Mouse (Mus musculus): ENCODE results near the gene Pif1. TPM values are rescaled to one million over a fixed set of nuclear protein-coding genes. Genes with fewer than 3 reads are reported as not detected.
A peak's percentile ranks its signal among the peaks of the same experiment; 100 is the strongest.

Gene Pif1
- total RNA-seq, 2 experiments from 2014 or later, result 3.0 TPM

DNA sequence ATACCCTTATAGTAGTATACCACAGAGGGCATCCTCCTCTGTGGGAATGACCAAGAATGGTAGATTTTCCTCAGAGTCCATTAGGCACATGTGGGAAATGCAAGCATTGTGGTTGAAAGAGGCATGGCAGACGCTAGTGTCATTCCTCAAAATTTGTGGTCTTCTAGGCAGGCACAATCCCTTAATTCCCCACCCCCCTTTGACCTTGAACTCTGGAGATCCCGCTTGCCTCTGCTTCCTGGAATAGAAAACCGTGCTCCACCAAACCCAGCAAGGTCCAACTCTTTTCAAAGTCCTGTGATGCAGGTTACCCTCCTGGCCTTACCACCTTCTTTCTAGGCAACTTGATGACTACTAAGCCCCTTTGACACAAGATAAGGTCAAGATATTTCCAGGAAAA lies 5.8 kb downstream of the Pif1 start:
- DNase-seq (ENCODE audit: low spot score in 2 of 2), result no peak

DNA sequence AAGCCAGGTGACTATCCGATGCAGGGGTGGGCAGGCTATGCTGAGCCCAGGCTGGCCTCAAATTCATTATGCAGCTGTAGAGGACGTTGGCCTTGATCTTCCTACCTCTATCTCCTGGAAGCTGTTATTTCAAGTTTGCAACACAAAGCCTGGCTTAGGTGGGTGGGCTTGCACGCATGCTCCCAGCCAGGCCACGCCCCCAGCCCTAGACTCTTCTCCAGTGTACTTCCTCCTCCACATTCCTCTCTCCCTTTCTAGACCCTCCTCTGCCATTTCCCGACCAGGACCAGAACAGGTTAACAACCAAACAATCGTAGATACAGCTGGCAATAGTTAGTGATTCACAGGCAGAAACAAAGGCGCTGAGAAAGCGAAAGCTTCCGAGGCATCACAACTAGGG lies 6.6 kb downstream of the Pif1 start:
- no peak for DNase-seq (ENCODE audit: low spot score in 2 of 2)

DNA sequence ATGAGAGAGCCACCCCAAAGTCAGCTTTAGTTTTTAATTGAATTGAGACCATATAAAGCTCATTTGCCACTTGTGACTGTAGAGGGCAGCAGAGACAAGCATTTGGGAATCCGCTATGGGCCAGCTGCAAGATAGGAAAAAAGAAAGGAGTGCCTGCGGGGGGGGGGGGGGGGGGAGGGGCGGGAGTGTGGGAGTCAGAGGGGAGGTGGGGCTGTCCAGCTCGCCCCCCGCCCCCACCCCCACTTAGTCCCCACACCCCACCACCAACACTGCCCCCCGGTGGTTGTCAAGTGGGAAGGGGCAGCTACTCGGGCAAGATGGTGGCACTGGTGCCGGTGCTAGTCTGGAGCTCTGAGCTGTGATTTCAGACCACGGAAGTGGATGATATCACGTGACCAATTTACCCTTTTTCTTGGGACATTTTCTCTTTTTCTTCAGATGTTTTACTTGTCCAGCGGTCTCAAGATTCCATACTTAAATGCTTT lies 11.8 kb downstream of the Pif1 start:
- DNase-seq (ENCODE audit: low spot score in 2 of 2), result peak in 1 of 2 experiments; percentile 37

DNA sequence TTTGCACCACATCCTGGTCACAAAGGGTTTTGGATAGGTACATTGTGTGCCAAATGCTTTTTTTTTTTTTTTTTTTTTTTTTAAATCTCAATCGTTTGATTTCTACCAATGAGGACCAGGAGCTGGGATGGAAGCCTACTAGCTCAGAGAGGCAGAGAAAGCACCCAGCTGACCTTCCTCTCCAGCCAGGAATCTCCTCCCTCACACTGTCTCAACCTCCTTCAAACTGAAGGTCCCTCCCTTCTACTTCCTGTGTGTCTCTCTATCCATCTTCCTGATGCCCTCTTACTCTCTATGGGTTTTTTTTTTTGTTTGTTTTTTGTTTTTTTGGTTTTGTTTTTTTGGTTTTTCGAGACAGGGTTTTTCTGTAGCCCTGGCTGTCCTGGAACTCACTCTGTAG lies 14.0 kb downstream of the Pif1 start:
- DNase-seq (ENCODE audit: low spot score in 2 of 2), result no peak

DNA sequence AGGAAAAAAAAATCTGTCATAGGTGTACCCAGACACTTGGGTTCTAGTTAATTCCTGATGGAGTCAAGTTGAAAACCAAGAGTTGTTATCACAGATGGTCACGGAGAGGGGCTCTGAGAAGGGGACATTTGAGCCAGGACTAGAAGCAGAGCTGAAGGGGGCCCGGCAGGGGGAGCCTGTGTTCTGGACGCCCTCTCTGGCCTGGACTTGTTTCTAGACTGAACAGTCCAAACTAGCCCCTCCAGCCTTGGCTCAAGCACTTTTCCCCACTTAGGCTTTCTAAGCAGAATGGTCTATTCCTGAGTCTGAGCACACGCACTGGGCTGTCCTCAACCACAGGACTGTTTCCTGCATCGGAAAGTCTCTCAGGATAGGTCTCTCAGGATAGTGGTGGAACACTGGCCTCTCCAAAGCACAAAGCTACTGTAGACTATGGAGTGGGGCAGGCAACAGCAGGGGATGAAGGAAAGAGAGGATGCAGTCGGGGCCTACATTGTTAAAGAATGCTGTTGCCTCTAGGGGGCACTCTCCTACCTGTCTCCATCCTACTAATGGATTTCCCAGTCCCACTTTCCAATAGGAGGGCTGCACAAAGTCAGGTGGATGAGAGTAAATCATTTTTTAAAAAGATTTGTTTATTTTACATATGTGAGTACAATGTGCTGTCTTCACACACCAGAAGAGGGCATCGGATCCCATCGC lies 16.6 kb downstream of the Pif1 start:
- DNase-seq (ENCODE audit: low spot score in 2 of 2), result no peak

DNA sequence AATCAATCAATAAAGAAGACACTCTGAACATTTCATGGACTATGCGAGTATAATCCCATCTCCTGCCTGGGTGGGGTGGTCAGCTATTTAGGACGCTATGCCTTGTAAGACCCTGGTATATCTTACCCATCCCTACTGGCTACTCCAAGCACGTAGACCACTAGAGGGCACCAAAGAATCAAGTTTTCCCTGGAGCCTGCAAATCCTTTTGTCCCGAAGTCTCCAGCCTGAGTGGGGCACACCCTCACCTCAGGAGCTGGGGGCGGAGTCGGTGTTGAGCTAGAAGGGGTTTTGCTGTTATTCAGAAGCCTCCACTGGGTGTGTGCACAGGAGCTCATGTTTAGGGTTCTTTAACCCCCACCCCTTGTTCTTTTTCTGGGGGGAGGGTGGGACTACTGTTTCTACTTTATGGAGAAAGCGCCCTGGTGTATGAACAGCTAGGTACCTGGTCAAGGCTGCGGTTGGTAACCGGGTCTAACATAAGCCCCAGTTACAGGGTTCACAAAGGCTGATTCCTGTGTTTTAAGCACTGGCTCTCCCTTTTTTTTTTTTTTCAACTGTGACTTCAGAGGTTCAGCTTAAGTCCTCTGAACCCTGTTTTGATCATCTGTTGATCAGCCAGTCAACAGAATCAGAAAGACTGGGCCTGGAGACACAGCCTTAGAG lies 18.6 kb downstream of the Pif1 start:
- peak in 1 of 2 experiments; percentile 57 for DNase-seq (ENCODE audit: low spot score in 2 of 2)

DNA sequence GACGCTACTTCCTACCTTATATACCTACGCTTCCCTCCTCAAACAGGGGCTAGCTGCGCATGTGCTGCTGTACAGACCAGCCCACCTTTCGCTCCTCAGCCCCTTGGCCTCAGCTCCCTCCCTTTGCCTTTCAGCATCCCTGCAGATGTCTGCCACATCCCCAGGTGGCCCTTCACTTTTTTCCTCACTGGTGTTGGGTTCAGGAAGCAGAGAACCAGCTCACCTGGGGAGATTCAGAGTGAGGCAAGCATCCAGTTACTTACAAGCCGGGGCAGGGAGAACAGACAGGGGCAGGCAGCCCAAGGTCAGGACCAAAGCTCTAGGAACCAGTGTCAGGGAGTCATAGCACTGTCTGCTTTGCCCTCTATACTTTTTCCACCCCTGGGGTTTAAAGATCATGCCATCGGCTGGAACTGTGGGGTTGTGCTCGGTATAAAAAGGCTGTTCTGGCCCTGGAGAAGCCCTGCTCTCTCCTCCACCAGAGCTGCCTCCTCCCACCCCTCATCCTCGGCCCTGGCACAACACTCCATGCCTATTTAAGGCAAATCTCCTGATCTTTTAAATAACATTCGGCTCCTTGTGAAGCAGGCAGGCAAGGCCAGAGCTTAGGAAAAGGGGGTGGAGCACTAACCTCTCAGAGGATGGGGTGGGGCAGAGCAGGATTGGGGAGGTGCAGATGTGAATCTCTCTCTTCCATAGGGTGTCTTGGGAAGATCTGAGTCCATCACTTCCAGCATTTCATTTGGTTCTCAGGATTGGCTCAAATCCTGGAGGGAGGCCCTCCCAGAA lies 19.6 kb downstream of the Pif1 start:
- no peak for DNase-seq (ENCODE audit: low spot score in 2 of 2)

DNA sequence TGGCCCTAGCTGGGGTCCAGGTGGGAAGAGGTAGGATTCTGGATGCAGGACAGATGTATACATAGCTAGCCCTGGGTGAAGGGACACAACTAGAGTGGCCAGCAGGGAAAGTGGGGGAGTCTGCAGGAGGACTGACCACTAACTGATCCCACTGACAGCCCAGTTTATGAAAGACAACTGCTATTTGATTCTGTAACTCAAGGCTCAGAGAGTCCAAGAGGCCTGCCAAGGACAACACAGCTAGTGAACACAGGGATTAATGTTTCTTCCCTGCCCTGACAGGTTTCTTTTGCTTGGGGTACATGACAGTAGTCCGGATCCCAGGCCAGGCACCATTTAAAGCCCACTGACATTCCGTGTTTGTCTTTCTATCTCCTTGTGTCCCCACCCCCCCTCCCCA lies 20.2 kb downstream of the Pif1 start:
- DNase-seq (ENCODE audit: low spot score in 2 of 2), result no peak

DNA sequence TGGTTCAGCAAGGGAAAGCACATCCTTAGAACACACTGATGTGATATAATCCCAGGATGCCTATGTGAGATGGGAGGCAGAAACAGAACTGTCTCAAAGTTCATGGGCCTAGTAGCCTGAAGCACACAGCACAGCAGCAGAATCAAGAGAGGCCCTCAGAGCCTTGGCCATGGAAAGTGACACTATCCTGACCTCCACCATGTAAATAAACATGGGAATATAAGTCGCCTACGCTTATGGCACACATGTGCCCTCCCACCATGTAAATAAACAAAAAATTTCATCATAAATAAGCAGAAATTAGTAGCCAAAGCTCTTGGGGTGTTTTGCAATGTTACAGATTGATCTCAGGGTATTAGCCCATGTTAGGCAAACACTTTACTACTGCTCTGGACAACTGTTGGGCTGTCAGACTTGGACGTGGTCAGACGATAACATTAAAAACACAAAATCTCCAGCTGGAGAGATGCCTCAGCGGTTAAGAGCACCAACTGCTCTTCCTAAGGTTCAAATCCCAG lies 25.1 kb downstream of the Pif1 start:
- no peak for DNase-seq (ENCODE audit: low spot score in 2 of 2)

DNA sequence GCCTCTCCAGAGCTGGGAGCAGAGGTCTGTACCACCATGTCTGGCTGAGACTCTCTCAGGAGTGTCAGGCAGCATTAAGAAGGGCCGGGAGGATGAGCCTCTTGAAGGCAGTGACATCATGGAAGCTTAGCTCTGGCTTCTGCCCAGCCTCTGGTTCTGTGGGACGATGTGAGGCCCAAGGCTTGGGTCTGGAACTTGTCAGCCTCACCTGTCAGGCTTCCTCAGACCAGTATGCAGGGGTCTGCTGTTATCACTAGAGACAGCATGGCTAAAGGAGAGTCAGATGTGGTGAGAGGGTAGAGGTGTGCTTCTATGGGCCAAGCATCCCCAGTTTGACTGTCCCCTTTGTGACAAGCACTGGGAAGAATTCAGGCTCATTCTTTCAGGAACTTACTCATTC lies 26.1 kb downstream of the Pif1 start:
- DNase-seq (ENCODE audit: low spot score in 2 of 2), result no peak

DNA sequence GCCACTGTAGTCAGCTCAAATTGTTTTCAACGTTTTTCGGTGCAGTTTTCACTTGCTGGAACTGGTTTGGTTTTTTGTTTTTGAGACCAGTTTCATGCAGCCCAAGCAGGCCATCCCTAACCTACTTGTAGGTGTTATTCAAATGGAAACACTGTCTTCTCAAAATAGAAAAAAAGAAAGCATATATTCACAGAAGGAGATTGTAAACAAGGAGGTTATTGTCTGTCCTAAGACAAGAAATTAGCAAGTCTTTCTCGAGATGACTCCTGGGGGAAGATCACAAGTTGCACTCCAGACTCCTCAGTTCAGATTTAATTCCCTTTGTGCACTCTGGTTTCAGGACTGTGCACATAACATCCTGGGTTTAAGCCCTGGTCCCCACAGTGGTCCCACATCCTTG lies 32.4 kb downstream of the Pif1 start:
- no peak for DNase-seq (ENCODE audit: low spot score in 2 of 2)

DNA sequence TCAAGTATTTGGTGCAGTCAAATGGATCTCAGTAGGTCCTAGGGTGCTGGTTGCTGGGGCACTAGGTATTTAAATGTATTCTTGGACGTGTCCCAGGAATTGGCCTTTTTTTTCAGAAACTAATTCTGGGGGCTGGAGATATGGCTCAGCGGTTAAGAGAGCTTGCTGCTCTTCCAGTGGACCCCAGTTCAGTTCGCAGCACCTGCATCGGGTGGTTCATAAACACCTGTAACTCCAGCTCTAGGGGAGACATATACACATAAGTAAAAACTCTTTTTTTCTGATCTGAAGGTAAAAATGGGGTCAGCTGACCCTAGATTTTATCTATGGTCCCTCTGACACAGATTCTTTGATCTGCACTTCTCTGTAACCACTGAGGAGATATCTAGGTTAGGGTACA lies 34.2 kb downstream of the Pif1 start:
- DNase-seq (ENCODE audit: low spot score in 2 of 2), result no peak

DNA sequence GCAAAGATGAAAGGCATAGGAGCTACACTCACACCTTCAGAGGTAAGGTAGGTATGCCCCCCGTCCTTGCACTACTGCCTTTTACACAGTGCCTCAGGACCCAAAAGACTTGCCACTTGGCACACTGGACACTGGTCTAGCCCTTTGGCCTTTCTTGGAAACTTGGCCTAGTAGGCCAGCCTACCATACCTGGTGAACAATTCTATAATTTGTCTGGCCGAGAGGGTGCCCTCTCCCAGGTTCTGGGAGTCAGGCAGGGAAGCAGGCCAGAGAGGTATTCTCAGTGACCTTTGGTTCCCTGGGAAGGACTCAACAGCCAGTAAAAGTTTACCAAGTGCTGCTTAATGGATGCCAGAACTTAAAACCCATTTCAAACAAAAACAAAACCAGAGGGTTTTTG lies 34.7 kb downstream of the Pif1 start:
- no peak for DNase-seq (ENCODE audit: low spot score in 2 of 2)

DNA sequence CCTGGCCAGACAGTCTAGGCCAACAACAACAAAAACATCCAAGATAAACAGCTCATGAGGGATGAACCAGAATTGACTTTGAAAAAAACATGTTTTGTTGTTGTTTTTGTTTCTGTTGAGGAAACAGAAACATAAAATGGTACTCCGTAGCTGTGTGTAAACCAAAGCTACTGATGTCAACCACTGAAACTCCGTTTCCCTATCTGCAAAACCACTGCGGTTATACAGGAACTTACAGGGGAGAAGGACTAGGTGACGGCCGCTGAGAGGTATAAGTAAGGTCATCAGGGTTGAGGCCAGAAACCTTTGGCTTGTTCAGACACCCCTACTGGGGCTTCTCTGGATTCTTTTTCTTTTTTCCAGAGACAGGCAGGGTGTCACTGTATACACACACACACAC lies 35.9 kb downstream of the Pif1 start:
- DNase-seq (ENCODE audit: low spot score in 2 of 2), result no peak

DNA sequence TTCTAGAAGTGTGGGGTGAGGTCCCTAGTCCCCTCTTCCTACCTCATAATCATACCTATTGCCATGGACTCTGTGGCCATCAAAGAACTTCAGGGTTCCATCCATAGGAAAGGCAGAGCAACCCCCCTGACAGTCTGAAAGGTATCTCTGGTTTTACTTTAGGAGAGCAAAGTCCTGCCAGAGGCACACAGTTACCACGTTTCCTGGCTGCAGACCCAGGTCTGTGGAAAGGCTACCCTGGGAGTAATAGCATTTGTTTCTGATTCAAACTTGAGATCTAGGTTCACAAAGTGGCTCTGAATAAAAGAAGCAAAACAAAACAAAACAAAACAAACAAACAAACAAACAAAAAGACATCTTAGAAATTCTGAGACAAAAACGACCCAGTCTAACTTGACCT lies 37.3 kb downstream of the Pif1 start:
- no peak for DNase-seq (ENCODE audit: low spot score in 2 of 2)

DNA sequence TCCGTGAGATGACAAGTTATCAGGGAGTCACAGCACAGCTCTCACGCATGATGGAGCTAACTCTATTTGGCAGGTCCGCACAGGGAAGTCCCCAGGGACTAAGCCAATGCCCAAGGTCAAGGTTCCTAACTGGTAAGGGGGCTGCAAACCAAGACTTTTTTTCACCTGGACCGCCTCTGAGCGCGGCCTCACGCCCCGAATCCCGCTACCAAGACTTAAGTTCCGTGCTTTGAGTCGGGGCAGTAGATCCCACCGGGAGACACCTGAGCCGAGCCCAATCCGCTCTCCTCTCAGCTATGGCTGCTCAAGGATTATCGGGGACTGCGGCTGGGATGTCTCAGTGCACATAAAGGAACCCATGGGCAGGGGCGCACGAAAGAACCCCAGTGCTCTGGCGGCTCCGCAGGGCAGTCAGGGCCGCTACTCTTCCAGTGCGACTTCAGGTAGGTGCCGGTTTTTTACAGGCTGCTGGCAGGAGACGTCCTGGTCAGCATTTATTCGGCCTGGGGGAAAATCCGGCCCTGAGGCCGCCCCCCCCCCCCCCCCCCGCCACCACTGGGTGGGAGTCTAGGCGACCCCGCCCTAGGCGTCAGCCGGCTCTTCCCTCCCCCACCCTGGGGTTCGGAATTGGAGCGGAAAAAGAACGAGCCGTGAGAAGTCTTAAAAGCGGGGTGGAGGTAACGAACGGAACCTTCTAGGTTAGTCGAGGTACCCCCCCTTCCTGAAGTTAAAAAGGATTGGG lies 42.2 kb downstream of the Pif1 start, which contains the start of gene Rbpms2:
Gene Rbpms2, plus strand, starts transcription at position 624 of the 742 bp plus-strand sequence.
- peak in 1 of 2 experiments; percentile 22 for DNase-seq (ENCODE audit: low spot score in 2 of 2)

DNA sequence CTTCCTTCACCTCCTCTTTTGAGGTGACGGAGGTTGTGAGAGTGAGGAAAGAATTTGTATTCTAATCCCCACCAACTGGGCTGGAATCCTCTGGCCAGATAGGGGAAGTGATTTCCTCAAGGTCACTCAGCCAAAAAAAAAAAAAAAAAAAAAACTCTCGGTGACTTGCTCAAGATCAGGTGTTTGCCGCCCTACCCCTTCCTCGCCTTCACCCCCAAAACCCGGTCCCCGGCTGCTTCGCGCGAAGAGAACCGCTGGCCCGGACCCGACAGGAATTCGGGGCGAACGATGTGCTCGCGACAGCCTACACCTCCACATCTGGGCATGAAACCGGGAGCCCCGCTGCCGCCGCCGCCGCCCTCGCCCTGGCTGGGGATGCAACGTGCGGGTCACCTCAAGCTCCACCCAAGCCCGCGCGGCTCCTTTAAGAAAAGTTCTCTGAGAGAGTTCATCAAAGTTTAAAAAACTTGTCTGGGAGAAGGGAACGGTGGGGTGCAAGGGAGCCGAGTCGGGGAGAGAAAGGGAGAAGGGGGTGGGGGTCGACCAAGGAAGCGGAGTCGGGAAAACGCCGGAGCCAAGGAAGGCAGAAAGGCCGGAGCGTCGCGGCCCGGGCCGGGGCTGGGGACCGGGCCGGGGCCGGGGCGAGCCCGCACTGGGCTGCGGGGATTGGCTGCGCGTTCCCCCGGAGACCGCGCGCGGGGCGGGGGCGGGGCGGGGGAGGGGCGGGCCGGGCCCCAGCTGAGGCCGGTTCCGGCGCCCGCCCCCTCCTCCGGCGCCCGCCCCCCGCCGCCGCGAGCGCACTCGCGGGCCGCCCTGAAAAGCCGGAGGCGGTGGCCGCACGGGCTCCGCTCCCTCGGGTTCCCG lies 43.0 kb downstream of the Pif1 start:
- DNase-seq (ENCODE audit: low spot score in 2 of 2), result peak; percentile 39 to 50

DNA sequence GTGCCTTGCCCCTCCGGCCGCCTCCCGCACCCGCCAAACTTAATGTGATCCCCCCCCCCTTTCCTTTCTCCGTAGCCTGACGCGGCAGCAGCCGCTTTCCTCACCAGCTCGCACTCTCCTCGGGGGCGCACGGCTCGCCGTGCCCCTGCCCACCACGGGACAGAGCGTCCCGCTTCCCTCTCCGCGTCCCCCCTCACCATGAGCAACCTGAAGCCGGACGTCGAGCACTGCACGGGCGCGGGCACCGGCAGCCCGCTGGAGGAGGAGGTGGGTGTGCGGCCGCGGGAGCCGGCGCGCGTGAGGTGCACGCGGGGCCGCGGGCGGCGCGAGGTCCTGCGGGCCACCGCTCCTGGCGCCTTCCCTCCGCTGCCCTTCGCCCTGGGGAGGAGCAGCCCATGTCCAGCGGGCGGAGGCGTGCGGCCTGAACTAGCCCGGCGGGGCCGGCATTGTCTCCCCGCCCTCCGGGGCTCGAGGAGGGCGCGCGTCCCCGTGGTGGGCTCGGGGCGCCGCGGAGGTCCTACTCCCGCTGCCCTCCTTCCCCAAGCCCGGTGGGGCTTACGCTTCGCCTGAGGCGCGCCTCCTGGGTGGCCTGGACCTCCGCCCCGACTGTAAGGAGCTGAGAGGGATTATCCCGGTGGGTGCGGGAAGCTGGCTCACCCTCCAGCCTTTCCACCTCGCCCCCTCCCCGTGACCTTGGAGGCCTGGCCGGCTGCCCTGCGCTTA lies 43.8 kb downstream of the Pif1 start:
- peak; percentile 28 to 33 for DNase-seq (ENCODE audit: low spot score in 2 of 2)

DNA sequence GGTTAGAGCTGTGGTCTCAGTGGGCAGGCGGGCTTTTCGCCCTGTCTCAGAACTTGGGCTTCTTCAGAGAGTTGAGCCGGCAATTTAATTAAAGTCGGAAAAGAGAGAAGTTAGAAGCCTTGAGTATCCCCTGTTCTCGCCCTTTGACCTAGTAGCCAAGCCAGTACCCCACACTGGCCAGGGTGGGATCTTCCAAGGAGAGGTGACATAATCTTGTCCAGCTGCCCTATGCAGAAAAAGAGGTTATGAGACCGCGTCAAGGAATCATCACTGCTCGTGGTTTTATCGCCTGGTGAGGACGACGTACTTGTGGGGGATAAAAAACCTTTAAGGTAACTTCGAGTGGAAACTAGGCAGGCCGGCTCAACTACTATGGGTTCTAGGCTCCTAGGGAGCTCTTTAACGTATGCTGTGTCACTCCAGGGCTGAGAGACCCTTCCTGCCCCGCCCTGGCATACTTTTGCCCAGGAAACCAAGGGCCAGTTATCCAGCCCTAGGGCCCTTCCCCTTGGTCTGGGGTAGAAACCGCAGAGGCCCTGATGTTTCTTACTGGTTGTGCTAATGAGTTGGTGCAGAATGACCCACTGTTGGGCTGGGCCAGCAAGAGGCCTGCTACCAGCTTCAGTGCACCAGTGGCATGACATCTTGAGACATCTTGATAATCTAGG lies 44.5 kb downstream of the Pif1 start:
- no peak for DNase-seq (ENCODE audit: low spot score in 2 of 2)
